Comparison of ENCODE assay signal across 11 mouse cellular contexts in the genomic region with DNA sequence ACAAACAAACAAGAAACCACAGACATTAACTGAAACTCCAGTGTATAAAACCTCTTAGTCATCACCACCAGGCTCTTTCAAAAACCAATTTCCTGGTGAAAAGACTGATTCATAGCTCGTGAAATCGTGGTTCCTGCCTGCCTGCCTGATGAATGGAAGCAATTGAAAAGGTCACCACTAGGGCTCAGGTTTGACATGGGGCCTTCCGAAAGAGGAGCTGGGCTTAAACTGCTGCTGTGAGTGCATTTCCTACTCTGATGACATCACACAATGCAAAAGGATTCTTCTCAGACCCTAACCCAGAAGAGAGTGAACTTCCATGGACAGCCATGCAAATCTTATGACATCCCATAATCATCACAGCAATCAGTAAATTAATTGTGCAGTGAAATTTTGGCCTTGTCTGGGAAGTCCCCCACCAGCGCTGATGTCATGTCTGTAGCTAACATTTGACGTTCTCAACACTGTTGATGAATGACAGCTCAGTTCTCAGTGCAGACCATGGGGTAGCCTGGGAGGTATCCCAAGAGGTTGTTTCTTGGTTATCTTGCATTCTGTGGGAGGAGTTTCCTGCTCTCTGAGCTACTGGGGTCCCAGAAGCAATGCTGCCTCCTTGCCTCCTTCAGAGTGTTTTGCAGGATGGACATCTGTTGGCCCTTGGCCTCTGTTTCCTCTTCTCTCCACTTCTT.
A peak's percentile ranks its signal among the peaks of the same experiment; 100 is the strongest.
DNase-seq lines count a peak whose midpoint lies in the region; ATAC-seq and TF ChIP-seq lines count a peak whose summit lies in the region.
"Had no signal": no experiment of that assay in that cellular context is flagged by ENCODE, and none has a peak within 500 bp of the region (broad histone marks: within the 10 kb centered on the region; RNA-seq: fewer than 3 reads in every experiment).

No protein-coding gene starts in this region.

- TF ChIP-seq RAD21 in CH12.LX (IDR thresholded peaks at IDR 0.05; ENCODE audit: low read depth, low read length), result no peak; the same call in none of the 2 replicates

- H3K9me3 ChIP-seq in hindbrain, postnatal 0 days (ENCODE audit: low read length), result no peaks in the 10 kb centered on the region
- H3K9me3 ChIP-seq in hindbrain, embryonic 16.5 days (ENCODE audit: control insufficient read depth, low read length), result no peaks in the 10 kb centered on the region; the same call in 1 of the 2 replicates
- peaks cover 3% of the 10 kb centered on the region for H3K9me3 ChIP-seq in CH12.LX (replicated peaks; ENCODE audit: low read length)
- no peaks in the 10 kb centered on the region for H3K9me3 ChIP-seq in liver, postnatal 0 days (ENCODE audit: low read length)

- H3K79me2 ChIP-seq in CH12.LX (replicated peaks; ENCODE audit: control insufficient read depth, extremely low read depth, insufficient read depth, poor library complexity, severe bottlenecking), result no peaks in the 10 kb centered on the region

- no peak for DNase-seq in hindbrain, postnatal 0 days (ENCODE audit: low spot score)
- DNase-seq in CH12.LX (ENCODE audit: extremely low read depth), result peak; percentile 41
- peak; percentile 72 for DNase-seq in embryo, embryonic 11 days
- no peak for DNase-seq in liver, postnatal 0 days
- DNase-seq in cerebellum, postnatal 25 days, result no peak
- DNase-seq in cerebellum, postnatal 36 days, result no peak
- no peak for DNase-seq in layer of hippocampus, adult 11-12 months (ENCODE audit: low spot score)
- DNase-seq: layer of hippocampus, adult 9-11 months had no signal

- TF ChIP-seq CTCF in hindbrain, postnatal 0 days (IDR thresholded peaks at IDR 0.05; ENCODE audit: low read depth), result peak; percentile 39
- peak in 1 of 2 experiments; percentile 21; a peak in 1 of 4 replicates for TF ChIP-seq CTCF in CH12.LX (conservative IDR thresholded peaks at IDR 0.05 in 1 of 2, IDR thresholded peaks at IDR 0.05 in 1 of 2; ENCODE audit: low read depth in 2 of 2, low read length in 2 of 2)
- TF ChIP-seq CTCF in liver, postnatal 0 days (IDR thresholded peaks at IDR 0.05; ENCODE audit: low read depth), result peak; percentile 28

- no peak overlapping the region for H3K4me3 ChIP-seq in hindbrain, postnatal 0 days (ENCODE audit: low read length)
- no peak overlapping the region for H3K4me3 ChIP-seq in hindbrain, embryonic 16.5 days (ENCODE audit: low read length)
- no peak overlapping the region for H3K4me3 ChIP-seq in CH12.LX (replicated peaks in 1 of 3; ENCODE audit: low read depth in 2 of 3, low read length in 2 of 3, poor library complexity in 1 of 3)
- H3K4me3 ChIP-seq in liver, postnatal 0 days (ENCODE audit: low read depth, low read length), result no peak overlapping the region
- H3K4me3 ChIP-seq: erythroblast, embryonic 14.5 days had no signal

- H3K4me2 ChIP-seq in hindbrain, postnatal 0 days (ENCODE audit: low read depth, low read length), result no peak overlapping the region
- no peak overlapping the region for H3K4me2 ChIP-seq in hindbrain, embryonic 16.5 days (ENCODE audit: low read length)
- H3K4me2 ChIP-seq in CH12.LX (ENCODE audit: insufficient read depth, low read depth, poor library complexity, severe bottlenecking), result no peak overlapping the region
- no peak overlapping the region for H3K4me2 ChIP-seq in liver, postnatal 0 days (ENCODE audit: low read depth, low read length)

- H3K36me3 ChIP-seq in hindbrain, postnatal 0 days (ENCODE audit: insufficient read depth, low read length), result no peaks in the 10 kb centered on the region
- no peaks in the 10 kb centered on the region for H3K36me3 ChIP-seq in hindbrain, embryonic 16.5 days (ENCODE audit: control insufficient read depth, insufficient read depth, low read length)
- H3K36me3 ChIP-seq in CH12.LX (replicated peaks in 1 of 2; ENCODE audit: control insufficient read depth in 1 of 2, insufficient read depth in 1 of 2, low read length in 1 of 2), result no peaks in the 10 kb centered on the region
- no peaks in the 10 kb centered on the region for H3K36me3 ChIP-seq in liver, postnatal 0 days (replicated peaks; ENCODE audit: insufficient read depth, low read length)

- 49% methylated on average over 5 of the region's 5 CpGs for WGBS in hindbrain, postnatal 0 days
- WGBS in hindbrain, embryonic 16.5 days, result 44% methylated on average over 5 of the region's 5 CpGs
- WGBS in liver, postnatal 0 days (ENCODE audit: insufficient replicate concordance), result 49% methylated on average over 5 of the region's 5 CpGs

- no peak overlapping the region for H3K9ac ChIP-seq in hindbrain, postnatal 0 days (replicated peaks; ENCODE audit: low read length)
- no peak overlapping the region for H3K9ac ChIP-seq in hindbrain, embryonic 16.5 days (ENCODE audit: low read depth, low read length)
- no peak overlapping the region for H3K9ac ChIP-seq in CH12.LX (ENCODE audit: insufficient read depth, low read depth)
- no peak overlapping the region for H3K9ac ChIP-seq in liver, postnatal 0 days (replicated peaks)

- no peak overlapping the region for H3K27ac ChIP-seq in hindbrain, postnatal 0 days
- H3K27ac ChIP-seq in hindbrain, embryonic 16.5 days (ENCODE audit: low read depth, low read length), result no peak overlapping the region
- H3K27ac ChIP-seq in CH12.LX (ENCODE audit: insufficient read depth, low read depth), result no peak overlapping the region
- no peak overlapping the region for H3K27ac ChIP-seq in liver, postnatal 0 days (ENCODE audit: low read depth)

- TF ChIP-seq EP300 in CH12.LX (IDR thresholded peaks at IDR 0.05; ENCODE audit: low read length), result no peak
- TF ChIP-seq EP300 in liver, postnatal 0 days (IDR thresholded peaks at IDR 0.05; ENCODE audit: low read depth), result no peak

- H3K27me3 ChIP-seq in hindbrain, postnatal 0 days (ENCODE audit: insufficient read depth, low read length), result no peaks in the 10 kb centered on the region
- H3K27me3 ChIP-seq in hindbrain, embryonic 16.5 days (replicated peaks; ENCODE audit: control insufficient read depth, insufficient read depth, low read length), result no peaks in the 10 kb centered on the region
- H3K27me3 ChIP-seq in CH12.LX (replicated peaks), result no peaks in the 10 kb centered on the region
- no peaks in the 10 kb centered on the region for H3K27me3 ChIP-seq in liver, postnatal 0 days (ENCODE audit: insufficient read depth, low read length)

- no peak for ATAC-seq in hindbrain, postnatal 0 days
- no peak for ATAC-seq in hindbrain, embryonic 16.5 days
- peak; percentile 56; the same call in 1 of the 2 replicates for ATAC-seq in liver, postnatal 0 days
- ATAC-seq: midbrain, embryonic 16.5 days had no signal

- in situ Hi-C loops in CH12.LX (cut with MboI; ENCODE audit: low pct_ligation_motif_present, low pct_unique_long_range_greater_than_20kb, low sequenced_read_pairs), result no loop called here

- no peaks in the 10 kb centered on the region for H3K4me1 ChIP-seq in hindbrain, postnatal 0 days (ENCODE audit: insufficient read depth, low read length)
- H3K4me1 ChIP-seq in hindbrain, embryonic 16.5 days (ENCODE audit: control insufficient read depth, insufficient read depth, low read depth, low read length), result no peaks in the 10 kb centered on the region
- H3K4me1 ChIP-seq in CH12.LX (ENCODE audit: control insufficient read depth in 1 of 2, insufficient read depth in 2 of 2), result peaks cover 0 to 7% of the 10 kb centered on the region in 2 experiments; a peak in 2 of 4 replicates
- H3K4me1 ChIP-seq in liver, postnatal 0 days (ENCODE audit: insufficient read depth), result no peaks in the 10 kb centered on the region

- TF ChIP-seq POLR2A in CH12.LX (IDR thresholded peaks at IDR 0.05; ENCODE audit: low read depth, low read length), result no peak

- dilution Hi-C loops in CH12.LX (cut with MboI; ENCODE audit: extremely low pct_ligation_motif_present, extremely low pct_unique_long_range_greater_than_20kb, low sequenced_read_pairs), result no loop called here

TF ChIP-seq in CH12.LX, 34 proteins besides CTCF, POLR2A, EP300 and RAD21:
- no peak for TF ChIP-seq CHD1 (IDR thresholded peaks at IDR 0.05; ENCODE audit: low read depth, low read length)
- no peak for TF ChIP-seq MEF2A (IDR thresholded peaks at IDR 0.05; ENCODE audit: borderline replicate concordance, low read depth, low read length)

Comparison
In these comparisons a context has a peak if more than half of its experiments do, and no peak if none do; other contexts are left out.
1. DNase-seq: peak in CH12.LX (single experiment) and embryo, embryonic 11 days (single experiment); none in hindbrain, postnatal 0 days (single experiment), liver, postnatal 0 days (single experiment), cerebellum, postnatal 25 days (0 of 2), cerebellum, postnatal 36 days (0 of 2) and layer of hippocampus, adult 11-12 months (single experiment).